Mouse (Mus musculus): ENCODE results near the gene Phox2a.

DNA sequence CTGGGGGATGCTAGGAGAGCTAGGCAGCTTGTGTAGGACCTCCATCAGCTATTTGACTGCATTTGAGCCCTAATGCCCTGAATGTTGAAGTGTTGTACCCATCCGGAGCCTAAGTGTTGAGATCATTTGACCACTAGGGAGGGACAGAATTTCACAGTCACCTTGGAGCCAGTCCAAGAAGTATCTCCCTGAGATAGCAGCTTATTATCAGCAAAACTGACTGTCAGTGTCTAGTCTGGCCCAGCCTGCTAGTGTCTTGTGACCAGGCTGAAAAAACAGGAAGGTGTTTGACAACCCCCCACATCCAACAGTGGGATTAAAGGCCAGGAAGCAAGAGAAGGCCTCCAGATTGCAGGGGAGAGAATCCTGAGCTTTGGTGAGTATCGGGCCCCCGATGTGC is 53.2 kb downstream of the Phox2a start:
- TF ChIP-seq GATA1 (IDR thresholded peaks at IDR 0.05; ENCODE audit: borderline replicate concordance, low read length) (no peak), FLI1 (IDR thresholded peaks at IDR 0.05; ENCODE audit: low read length) (no peak)

Data from megakaryocyte, embryonic 14.5 days (primary cell).